Mouse (Mus musculus): ENCODE measurements at regions not wholly inside any gene's neighbourhood (a gene's known extent, or its start where the extent isn't known, plus 50 kb on each side); places are given as distances from the start of the nearest gene placed in this dataset.

- intact Hi-C loops (cut with DNase I) = no loop called here
- no peak for DNase-seq
Observed at GRCm38 (mm10) chr9:76896347-76896746, 149.2 kb downstream of the Tinag start.

GRCm38 (mm10) chr9:76881830-76882229 lies 163.8 kb downstream of the Tinag start:
- intact Hi-C loops (cut with DNase I) = no loop called here
- no peak for DNase-seq

- intact Hi-C loops (cut with DNase I) = no loop called here
- DNase-seq = no peak
Observed at GRCm38 (mm10) chr9:76876020-76876419, 169.6 kb downstream of the Tinag start.

GRCm38 (mm10) chr9:76872418-76872817 lies 173.2 kb downstream of the Tinag start:
- intact Hi-C loops (cut with DNase I) = no loop called here
- DNase-seq = no peak

GRCm38 (mm10) chr9:76869635-76870034 lies 176.0 kb downstream of the Tinag start:
- no peak for DNase-seq
- intact Hi-C loops (cut with DNase I) = no loop called here

GRCm38 (mm10) chr9:76868633-76869032 lies 177.0 kb downstream of the Tinag start:
- no peak for DNase-seq
- intact Hi-C loops (cut with DNase I) = no loop called here

- intact Hi-C loops (cut with DNase I) = no loop called here
Observed at GRCm38 (mm10) chr9:76822173-76822572, 223.4 kb downstream of the Tinag start.

GRCm38 (mm10) chr9:76794951-76795350 lies 228.0 kb upstream of the Fam83b start:
- intact Hi-C loops (cut with DNase I) = no loop called here

More at GRCm38 (mm10) chr9:76822173-76822572, 223.4 kb downstream of the Tinag start:
- no peak for DNase-seq

GRCm38 (mm10) chr9:76788654-76789053 lies 221.7 kb upstream of the Fam83b start:
- intact Hi-C loops (cut with DNase I) = no loop called here
- peak in 1 of 2 experiments; percentile 4 for DNase-seq

More at GRCm38 (mm10) chr9:76794951-76795350, 228.0 kb upstream of the Fam83b start:
- DNase-seq = no peak

Data from heart, postnatal 10 days (tissue).